Mouse (Mus musculus): ENCODE data around the gene Fbxl15. TPM values are rescaled to one million over a fixed set of nuclear protein-coding genes. Genes with fewer than 3 reads are reported as not detected.
A peak's percentile ranks its signal among the peaks of the same experiment; 100 is the strongest.

Gene Fbxl15
- polyA plus RNA-seq, 1 experiment, result not detected

GRCm38 (mm10) chr19:46349550-46349949 lies 21.6 kb downstream of the Fbxl15 start:
- H3K4me3 ChIP-seq (ENCODE audit: insufficient read depth, low read depth, low read length), result peak overlapping the region; percentile 54
- WGBS, result 27% methylated on average over 6 of the region's 6 CpGs
- H3K4me1 ChIP-seq (ENCODE audit: control insufficient read depth, insufficient read depth, low read length), result peaks cover 8% of the 10 kb centered on the region; the same call in 1 of the 2 replicates
- TF ChIP-seq CTCF (IDR thresholded peaks at IDR 0.05; ENCODE audit: insufficient read depth, low read depth, low read length), result no peak
- no peak for TF ChIP-seq POLR2A (IDR thresholded peaks at IDR 0.05; ENCODE audit: insufficient read depth, low read depth, low read length)
- H3K27ac ChIP-seq (ENCODE audit: insufficient read depth, low read depth, low read length), result no peak overlapping the region; the same call in 1 of the 2 replicates

DNA sequence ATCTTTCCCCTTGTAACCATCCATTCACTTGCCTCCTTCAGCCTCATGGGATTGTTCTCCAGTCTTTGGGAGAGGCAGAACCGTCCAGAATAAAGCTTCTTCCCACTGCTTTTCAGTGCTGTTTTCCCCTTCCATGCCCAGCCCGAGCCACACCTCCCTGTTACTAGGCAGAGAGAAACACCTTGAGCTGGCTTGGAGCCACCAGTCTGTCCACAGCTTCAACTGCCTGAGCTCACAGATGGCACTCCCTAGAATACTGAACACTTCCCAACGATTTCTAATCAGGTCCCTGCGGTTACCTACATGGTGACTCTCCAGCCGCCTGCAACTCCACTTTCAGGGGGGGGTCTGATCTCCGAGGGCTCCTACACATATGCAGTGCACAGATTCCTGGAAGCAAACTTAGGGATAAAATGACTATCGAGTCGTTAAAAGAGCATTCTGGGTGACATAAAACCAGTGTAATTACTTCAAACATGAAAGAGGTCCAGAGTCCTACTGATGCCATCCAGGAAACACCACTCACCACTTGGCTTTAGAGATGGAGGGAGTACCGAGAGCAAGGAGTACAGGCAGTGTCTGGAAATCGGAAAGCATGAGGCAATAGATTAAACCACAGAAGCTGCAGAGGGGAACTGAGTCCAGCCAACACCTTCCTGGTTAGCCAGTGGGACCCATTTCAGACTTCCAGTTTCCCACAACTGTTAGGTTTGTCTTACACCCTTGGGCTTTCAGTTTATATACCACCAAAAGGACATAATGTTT lies 22.4 kb downstream of the Fbxl15 start, which contains the start of gene 2310034G01Rik:
2310034G01Rik (minus strand) TSS at position 135 of the 765 bp plus-strand sequence.
- 57% methylated on average over 10 of the region's 10 CpGs for WGBS
- TF ChIP-seq POLR2A (IDR thresholded peaks at IDR 0.05; ENCODE audit: insufficient read depth, low read depth, low read length) (no peak), CTCF (IDR thresholded peaks at IDR 0.05; ENCODE audit: insufficient read depth, low read depth, low read length) (no peak)
- Histone ChIP-seq H3K27ac (ENCODE audit: insufficient read depth, low read depth, low read length) (peak within 1 kb of the TSS; percentile 18), H3K4me1 (ENCODE audit: control insufficient read depth, insufficient read depth, low read length) (peaks cover 8% of the 10 kb centered on the region; the same call in 1 of the 2 replicates), H3K4me3 (ENCODE audit: insufficient read depth, low read depth, low read length) (peak within 1 kb of the TSS; percentile 54)

DNA sequence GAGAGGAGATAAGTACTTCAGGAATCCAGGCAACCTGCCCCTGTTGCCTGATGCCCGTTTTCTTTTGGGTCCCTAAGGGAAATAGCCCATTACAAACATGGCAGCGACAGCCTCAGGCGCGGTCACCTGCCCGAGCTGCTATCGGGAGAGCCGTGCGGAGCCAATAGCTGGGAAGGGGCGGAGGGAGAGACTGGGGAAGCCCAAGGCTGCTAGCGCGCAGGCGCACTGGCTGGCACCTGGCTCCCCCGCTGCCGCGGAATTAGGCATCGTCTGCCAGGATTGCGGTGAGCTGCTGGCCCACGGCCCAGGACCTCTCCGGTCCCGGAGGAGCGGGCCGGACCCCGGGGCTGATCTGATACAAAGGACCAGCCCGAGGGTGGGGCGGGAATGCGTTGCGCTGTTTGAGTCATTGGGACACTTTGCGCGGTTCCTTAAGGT lies 28.7 kb downstream of the Fbxl15 start:
- no peak for TF ChIP-seq CTCF (IDR thresholded peaks at IDR 0.05; ENCODE audit: insufficient read depth, low read depth, low read length)
- peak; percentile 56 for TF ChIP-seq POLR2A (IDR thresholded peaks at IDR 0.05; ENCODE audit: insufficient read depth, low read depth, low read length)
- under 1% methylated on average over 29 of the region's 29 CpGs for WGBS
- H3K4me1 ChIP-seq (ENCODE audit: control insufficient read depth, insufficient read depth, low read length), result peaks cover 11% of the 10 kb centered on the region
- H3K27ac ChIP-seq (ENCODE audit: insufficient read depth, low read depth, low read length), result no peak overlapping the region
- peak overlapping the region; percentile 65 for H3K4me3 ChIP-seq (ENCODE audit: insufficient read depth, low read depth, low read length)

DNA sequence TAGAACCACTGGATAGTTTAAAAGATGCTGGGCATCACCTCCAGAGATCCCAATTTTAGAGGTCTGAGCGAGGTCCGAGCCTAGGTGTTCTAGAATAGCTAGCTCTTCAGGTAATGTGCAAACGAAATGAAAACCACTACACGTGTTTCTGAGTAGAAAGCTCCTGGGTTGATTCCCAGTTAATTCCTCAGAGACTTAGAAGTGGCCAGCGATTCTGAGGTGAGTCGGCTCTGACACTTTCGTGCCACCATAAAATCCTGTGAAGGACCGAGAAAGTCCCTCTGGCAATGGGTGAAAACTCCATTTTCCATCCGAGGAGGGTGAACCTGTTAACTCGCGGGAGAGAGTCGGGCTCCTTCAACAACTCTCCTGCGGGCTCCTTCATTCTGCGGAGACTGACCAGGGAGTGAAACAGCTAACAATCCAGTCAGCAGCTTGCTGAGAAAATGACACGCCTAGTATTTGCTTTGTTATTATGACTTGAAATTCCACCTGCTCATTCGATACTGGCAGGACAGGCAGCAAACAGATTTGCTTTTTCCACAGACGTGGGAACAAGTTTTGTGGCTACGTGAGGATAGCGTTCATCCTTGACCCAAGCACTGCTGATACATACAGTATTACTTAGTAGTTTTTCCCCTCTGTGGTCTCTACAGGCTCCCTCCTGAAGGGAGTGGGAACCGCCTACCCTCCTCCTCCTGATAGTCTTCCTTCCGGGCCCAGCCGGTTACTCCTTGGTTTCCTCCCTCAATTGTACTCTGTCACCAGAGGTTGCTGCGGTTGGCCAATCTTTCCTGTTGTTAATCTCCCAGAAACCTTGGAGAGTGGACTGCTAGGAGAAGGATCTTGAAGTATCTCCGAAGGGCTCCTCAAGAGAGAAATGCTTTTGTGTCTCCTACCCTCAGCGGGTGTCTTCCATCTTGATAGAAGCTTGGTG lies 29.6 kb downstream of the Fbxl15 start:
- WGBS, result 27% methylated on average over 25 of the region's 25 CpGs
- Histone ChIP-seq H3K4me3 (ENCODE audit: insufficient read depth, low read depth, low read length) (peak overlapping the region; percentile 65), H3K27ac (ENCODE audit: insufficient read depth, low read depth, low read length) (no peak overlapping the region), H3K4me1 (ENCODE audit: control insufficient read depth, insufficient read depth, low read length) (peaks cover 11% of the 10 kb centered on the region)
- TF ChIP-seq POLR2A (IDR thresholded peaks at IDR 0.05; ENCODE audit: insufficient read depth, low read depth, low read length), result no peak
- TF ChIP-seq CTCF (IDR thresholded peaks at IDR 0.05; ENCODE audit: insufficient read depth, low read depth, low read length), result no peak

DNA sequence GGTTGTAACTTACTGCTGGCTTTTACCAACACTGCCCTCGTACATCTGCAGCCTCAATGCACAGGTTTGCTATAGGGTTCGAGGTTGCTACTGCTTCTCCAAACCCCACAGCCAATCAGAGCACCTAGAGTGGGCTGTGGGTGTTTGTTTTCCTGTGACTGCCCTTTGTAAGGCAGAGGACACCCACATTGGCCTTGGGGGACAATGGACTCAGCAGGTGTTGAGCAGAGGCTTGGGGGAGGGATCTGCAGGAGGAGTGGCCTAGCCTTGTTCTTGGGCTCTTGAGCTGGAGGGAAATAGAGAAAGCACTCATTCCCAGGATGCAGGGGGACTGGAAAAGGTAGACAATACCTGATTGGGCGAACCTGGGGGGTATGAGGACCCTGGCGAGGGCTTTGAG lies 30.4 kb downstream of the Fbxl15 start:
- Histone ChIP-seq H3K27ac (ENCODE audit: insufficient read depth, low read depth, low read length) (no peak overlapping the region), H3K4me1 (ENCODE audit: control insufficient read depth, insufficient read depth, low read length) (peaks cover 11% of the 10 kb centered on the region), H3K4me3 (ENCODE audit: insufficient read depth, low read depth, low read length) (no peak overlapping the region)
- no peak for TF ChIP-seq CTCF (IDR thresholded peaks at IDR 0.05; ENCODE audit: insufficient read depth, low read depth, low read length)
- TF ChIP-seq POLR2A (IDR thresholded peaks at IDR 0.05; ENCODE audit: insufficient read depth, low read depth, low read length), result no peak
- WGBS, result 72% methylated on average over 4 of the region's 4 CpGs

- Histone ChIP-seq H3K4me1 (ENCODE audit: control insufficient read depth, insufficient read depth, low read length) (peaks cover 11% of the 10 kb centered on the region), H3K4me3 (ENCODE audit: insufficient read depth, low read depth, low read length) (no peak overlapping the region), H3K27ac (ENCODE audit: insufficient read depth, low read depth, low read length) (no peak overlapping the region)
- TF ChIP-seq CTCF (IDR thresholded peaks at IDR 0.05; ENCODE audit: insufficient read depth, low read depth, low read length), result no peak
- TF ChIP-seq POLR2A (IDR thresholded peaks at IDR 0.05; ENCODE audit: insufficient read depth, low read depth, low read length), result no peak
- WGBS, result 71% methylated on average over 8 of the region's 8 CpGs
Observed at GRCm38 (mm10) chr19:46362104-46362503, 34.1 kb downstream of the Fbxl15 start.

DNA sequence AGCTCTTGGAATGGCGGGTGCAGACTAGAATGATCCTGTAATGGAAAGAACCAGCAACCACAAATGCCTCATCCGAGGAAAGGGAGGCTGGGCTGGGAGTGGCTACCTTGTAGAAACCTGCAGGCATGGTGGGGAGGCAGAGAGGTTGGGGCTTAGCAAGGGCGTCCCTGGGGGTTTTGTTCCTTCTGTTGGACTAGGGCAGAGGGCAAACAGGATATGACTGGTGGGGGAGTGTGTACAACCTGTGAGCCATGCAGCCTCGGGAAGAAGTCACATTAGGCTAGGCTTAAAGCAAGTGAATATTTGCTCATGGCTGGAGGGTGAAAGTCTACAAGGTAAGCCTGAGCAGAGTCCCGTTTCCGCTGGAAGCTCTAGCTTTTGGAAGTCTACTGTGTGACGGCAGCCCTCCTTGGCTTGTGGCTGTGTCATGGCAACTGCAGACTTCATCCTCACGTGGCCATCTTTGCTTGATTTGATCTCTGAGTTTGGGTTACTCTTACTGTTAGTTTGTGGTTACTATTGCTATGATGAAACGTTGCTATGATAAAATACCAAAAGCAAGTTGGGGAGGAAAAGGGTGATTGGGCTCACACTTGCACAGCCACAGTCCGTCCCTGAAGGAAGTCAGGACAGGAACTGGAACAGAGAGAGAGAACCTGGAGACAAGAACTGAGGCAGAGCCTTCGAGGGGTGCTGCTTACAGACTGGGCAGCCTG lies 35.5 kb downstream of the Fbxl15 start:
- H3K4me3 ChIP-seq (ENCODE audit: insufficient read depth, low read depth, low read length), result no peak overlapping the region
- no peak overlapping the region for H3K27ac ChIP-seq (ENCODE audit: insufficient read depth, low read depth, low read length)
- TF ChIP-seq CTCF (IDR thresholded peaks at IDR 0.05; ENCODE audit: insufficient read depth, low read depth, low read length), result no peak
- TF ChIP-seq POLR2A (IDR thresholded peaks at IDR 0.05; ENCODE audit: insufficient read depth, low read depth, low read length), result no peak
- 86% methylated on average over 11 of the region's 11 CpGs for WGBS
- H3K4me1 ChIP-seq (ENCODE audit: control insufficient read depth, insufficient read depth, low read length), result peaks cover 18% of the 10 kb centered on the region

DNA sequence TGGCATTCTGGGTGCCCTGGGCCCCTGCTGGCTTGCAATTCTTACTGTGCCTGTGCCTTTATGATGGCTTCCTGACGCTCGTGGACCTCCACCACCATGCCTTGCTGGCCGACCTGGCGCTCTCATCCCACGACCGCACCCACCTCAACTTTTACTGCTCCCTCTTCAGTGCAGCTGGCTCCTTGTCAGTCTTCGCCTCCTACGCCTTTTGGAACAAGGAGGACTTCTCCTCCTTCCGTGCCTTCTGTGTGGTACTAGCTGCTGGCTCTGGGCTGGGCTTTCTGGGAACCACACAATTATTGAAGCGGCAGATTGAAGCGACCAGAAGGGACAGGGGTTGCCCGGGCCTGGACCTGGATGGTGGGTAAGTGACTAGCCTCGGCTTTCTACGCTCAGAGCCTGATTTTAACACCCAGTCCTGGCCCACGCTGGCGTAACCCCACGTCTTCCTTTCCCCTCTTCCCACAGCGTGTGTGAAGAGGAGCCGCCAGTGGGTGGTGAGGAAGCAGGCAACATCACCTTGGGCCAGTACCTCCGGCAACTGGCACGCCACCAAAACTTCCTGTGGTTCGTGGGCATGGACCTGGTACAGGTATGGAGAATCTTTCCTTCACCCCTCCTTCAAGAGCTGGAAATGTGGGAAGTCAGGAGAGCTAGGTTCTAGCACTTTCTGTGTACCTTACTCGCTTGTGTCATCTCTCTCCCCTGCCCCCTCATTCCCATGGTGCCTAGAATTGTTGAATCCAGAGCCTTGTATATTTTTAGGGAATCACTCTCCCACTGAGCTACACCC lies 40.0 kb downstream of the Fbxl15 start:
- no peak overlapping the region for H3K4me3 ChIP-seq (ENCODE audit: insufficient read depth, low read depth, low read length)
- TF ChIP-seq POLR2A (IDR thresholded peaks at IDR 0.05; ENCODE audit: insufficient read depth, low read depth, low read length) (no peak), CTCF (IDR thresholded peaks at IDR 0.05; ENCODE audit: insufficient read depth, low read depth, low read length) (no peak)
- peaks cover 16% of the 10 kb centered on the region for H3K4me1 ChIP-seq (ENCODE audit: control insufficient read depth, insufficient read depth, low read length)
- H3K27ac ChIP-seq (ENCODE audit: insufficient read depth, low read depth, low read length), result peak overlapping the region; percentile 49; the same call in 1 of the 2 replicates
- 66% methylated on average over 23 of the region's 23 CpGs for WGBS

Data from olfactory bulb, adult 2 months (tissue).